In the genomic region with DNA sequence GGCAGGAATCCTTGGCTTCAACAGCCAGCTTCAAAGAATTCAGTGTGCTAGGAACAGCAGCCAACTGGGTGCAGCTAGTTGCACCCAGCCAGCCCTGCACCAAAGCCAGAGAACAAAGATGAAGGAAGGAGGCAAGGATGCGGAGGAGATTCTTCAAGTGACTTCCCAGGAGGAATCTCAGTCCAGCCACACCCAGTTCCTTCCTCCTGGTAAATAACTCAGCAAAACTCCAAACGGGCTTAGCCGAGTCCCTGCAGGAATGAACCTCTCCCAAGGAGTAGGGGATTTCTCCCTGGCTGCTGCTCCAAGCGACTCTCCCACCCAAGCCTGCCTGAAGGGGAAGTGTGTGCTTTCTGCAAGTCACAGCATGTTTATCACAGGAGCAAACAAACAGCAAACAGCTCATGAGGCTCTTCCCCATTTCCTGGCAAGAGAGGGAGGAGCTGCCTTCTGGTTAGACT, we compare ENCODE assay signal across 8 mouse cellular contexts.
DNase-seq lines count a peak whose midpoint lies in the region; ATAC-seq and TF ChIP-seq lines count a peak whose summit lies in the region.
"Had no signal": no experiment of that assay in that cellular context is flagged by ENCODE, and none has a peak within 500 bp of the region (broad histone marks: within the 10 kb centered on the region; RNA-seq: fewer than 3 reads in every experiment).

No protein-coding gene starts in this region.

- no peaks in the 10 kb centered on the region for H3K27me3 ChIP-seq in liver, postnatal 0 days (ENCODE audit: insufficient read depth, low read length)
- H3K27me3 ChIP-seq in embryonic facial prominence, embryonic 14.5 days (replicated peaks; ENCODE audit: control insufficient read depth, insufficient read depth, low read length) = no peaks in the 10 kb centered on the region
- H3K27me3 ChIP-seq in neural tube, embryonic 15.5 days (replicated peaks) = no peaks in the 10 kb centered on the region
- H3K27me3 ChIP-seq: liver, embryonic 13.5 days had no signal

- peak; percentile 15 for DNase-seq in liver, postnatal 0 days
- no peak for DNase-seq in liver
- DNase-seq in embryonic facial prominence, embryonic 14.5 days (ENCODE audit: low spot score) = peak; percentile 64
- peak; percentile 13 to 48 for DNase-seq in heart, postnatal 36 days
- no peak for DNase-seq in thymus, postnatal 36 days
- DNase-seq: liver, embryonic 13.5 days had no signal

- TF ChIP-seq CTCF in liver, postnatal 0 days (IDR thresholded peaks at IDR 0.05; ENCODE audit: low read depth) = no peak

- 33% methylated on average over 4 of the region's 4 CpGs for WGBS in liver, postnatal 0 days (ENCODE audit: insufficient replicate concordance)
- 17% methylated on average over 3 of the region's 4 CpGs for WGBS in embryonic facial prominence, embryonic 14.5 days
- WGBS in neural tube, embryonic 15.5 days = 28% methylated on average over 4 of the region's 4 CpGs

- TF ChIP-seq EP300 in liver, postnatal 0 days (IDR thresholded peaks at IDR 0.05; ENCODE audit: low read depth) = no peak

- no peaks in the 10 kb centered on the region for H3K36me3 ChIP-seq in liver, postnatal 0 days (replicated peaks; ENCODE audit: insufficient read depth, low read length)
- H3K36me3 ChIP-seq in embryonic facial prominence, embryonic 14.5 days (ENCODE audit: control insufficient read depth, insufficient read depth, low read length) = no peaks in the 10 kb centered on the region
- H3K36me3 ChIP-seq in neural tube, embryonic 15.5 days = no peaks in the 10 kb centered on the region
- H3K36me3 ChIP-seq: liver, embryonic 13.5 days had no signal

- no peaks in the 10 kb centered on the region for H3K9me3 ChIP-seq in liver, postnatal 0 days (ENCODE audit: low read length)
- H3K9me3 ChIP-seq in embryonic facial prominence, embryonic 14.5 days (ENCODE audit: control insufficient read depth, low read length) = peaks cover 1% of the 10 kb centered on the region; the same call in 1 of the 2 replicates
- H3K9me3 ChIP-seq in neural tube, embryonic 15.5 days (replicated peaks) = no peaks in the 10 kb centered on the region
- H3K9me3 ChIP-seq: liver, embryonic 13.5 days had no signal

- H3K4me1 ChIP-seq in liver, postnatal 0 days (ENCODE audit: insufficient read depth) = no peaks in the 10 kb centered on the region
- 0 out of 2 replicates have a peak, but pooled peaks cover 3% of the 10 kb centered on the region for H3K4me1 ChIP-seq in embryonic facial prominence, embryonic 14.5 days (ENCODE audit: control insufficient read depth, insufficient read depth, low read length)
- H3K4me1 ChIP-seq in neural tube, embryonic 15.5 days = peaks cover 7% of the 10 kb centered on the region; the same call in 1 of the 2 replicates
- H3K4me1 ChIP-seq: liver, embryonic 13.5 days had no signal

- ATAC-seq in liver, postnatal 0 days = peak; percentile 29; the same call in 1 of the 2 replicates
- no peak; the same call in 1 of the 2 replicates for ATAC-seq in embryonic facial prominence, embryonic 14.5 days (ENCODE audit: low read depth)
- no peak for ATAC-seq in neural tube, embryonic 15.5 days (ENCODE audit: low FRiP score)
- no peak for ATAC-seq in inflammation-experienced regulatory T-cells, adult 6 months

- H3K4me2 ChIP-seq in liver, postnatal 0 days (ENCODE audit: low read depth, low read length) = no peak overlapping the region
- H3K4me2 ChIP-seq in embryonic facial prominence, embryonic 14.5 days (ENCODE audit: low read depth, low read length) = no peak overlapping the region; the same call in 1 of the 2 replicates
- H3K4me2 ChIP-seq in neural tube, embryonic 15.5 days = peak overlapping the region; percentile 19; the same call in 1 of the 2 replicates
- H3K4me2 ChIP-seq: liver, embryonic 13.5 days had no signal

- no peak overlapping the region for H3K4me3 ChIP-seq in liver, postnatal 0 days (ENCODE audit: low read depth, low read length)
- no peak overlapping the region for H3K4me3 ChIP-seq in embryonic facial prominence, embryonic 14.5 days (ENCODE audit: low read depth, low read length)
- no peak overlapping the region for H3K4me3 ChIP-seq in neural tube, embryonic 15.5 days (replicated peaks)
- H3K4me3 ChIP-seq: liver, embryonic 13.5 days had no signal

- H3K9ac ChIP-seq in liver, postnatal 0 days (replicated peaks) = no peak overlapping the region
- H3K9ac ChIP-seq in embryonic facial prominence, embryonic 14.5 days (ENCODE audit: low read depth, low read length) = no peak overlapping the region
- no peak overlapping the region for H3K9ac ChIP-seq in neural tube, embryonic 15.5 days (replicated peaks)
- H3K9ac ChIP-seq: liver, embryonic 13.5 days had no signal

- H3K27ac ChIP-seq in liver, postnatal 0 days (ENCODE audit: low read depth) = no peak overlapping the region
- peak overlapping the region; percentile 10; the same call in 1 of the 2 replicates for H3K27ac ChIP-seq in embryonic facial prominence, embryonic 14.5 days (replicated peaks; ENCODE audit: low read depth, low read length)
- peak overlapping the region; percentile 63 for H3K27ac ChIP-seq in neural tube, embryonic 15.5 days (replicated peaks)
- H3K27ac ChIP-seq: liver, embryonic 13.5 days had no signal

- intact Hi-C loops in heart, postnatal 36 days (cut with DNase I) = no loop called here

Comparison
In these comparisons a context has a peak if more than half of its experiments do, and no peak if none do; other contexts are left out.
1. DNase-seq: peak in liver, postnatal 0 days (single experiment), embryonic facial prominence, embryonic 14.5 days (single experiment) and heart, postnatal 36 days (2 of 2); none in liver (single experiment) and thymus, postnatal 36 days (0 of 2).